Mouse (Mus musculus) gonadal fat pad, adult 2 months (tissue): ENCODE results near the gene Olfr222. TPM values are rescaled to one million over a fixed set of nuclear protein-coding genes. Genes with fewer than 3 reads are reported as not detected.

Source experiments
- DNase-seq: peaks from one replicate; pipeline ENCODE4 v3.0.0-alpha.2; 2012; ENCODE audit warnings: low read depth
- polyA plus RNA-seq: library from polyadenylated mRNA; depleted of rRNA; stranded (reverse); fragments of >200 nt; gene quantifications from 2 replicates; pipeline ENCODE4 v1.2.3, GENCODE M21; 2012; rRNA removed

Olfr222 gene
- polyA plus RNA-seq, 1 experiment: not detected

DNA sequence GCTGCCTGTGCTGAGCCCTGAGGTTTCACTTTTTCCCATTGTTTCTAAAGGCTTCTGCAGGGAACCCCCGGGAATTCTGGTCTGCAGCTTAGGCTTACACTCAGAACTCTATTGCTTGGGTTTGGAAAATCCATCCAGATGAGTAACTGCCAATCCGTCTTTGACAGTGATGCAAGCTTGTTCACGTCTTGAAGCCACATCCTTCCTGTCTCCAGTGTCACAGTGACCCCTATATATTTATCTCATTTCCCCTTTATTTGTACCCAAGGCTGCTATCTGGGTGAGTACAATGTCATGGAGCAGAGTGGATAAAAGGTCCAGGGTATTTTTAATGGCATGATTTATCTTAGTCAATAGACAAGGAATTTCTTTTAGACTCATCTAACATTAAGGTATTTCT is 34.7 kb downstream of the Olfr222 start, which contains the start of gene Nlrp3:
Gene Nlrp3, plus strand, starts transcription at position 245 of the 400 bp plus-strand sequence.
- no peak for DNase-seq

DNA sequence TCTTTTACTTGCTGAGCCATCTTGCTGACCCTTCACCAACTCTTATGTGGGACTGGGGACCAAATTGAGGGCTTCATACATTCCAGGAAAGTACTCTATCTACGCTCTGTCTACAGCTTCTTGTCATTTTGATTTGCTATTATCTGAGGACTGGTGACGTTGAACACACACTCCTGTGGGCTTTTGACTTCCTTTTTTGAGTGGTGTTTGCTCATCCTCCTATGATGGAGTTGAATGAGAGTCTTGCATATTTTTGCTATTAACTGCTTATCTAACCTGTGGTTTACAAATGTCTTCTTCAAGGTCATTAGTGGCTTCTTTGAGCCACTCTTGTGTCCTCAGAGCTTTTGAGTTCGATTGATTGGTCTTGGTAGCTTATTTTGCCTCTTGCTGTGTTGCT is 35.9 kb downstream of the Olfr222 start:
- DNase-seq: no peak

DNA sequence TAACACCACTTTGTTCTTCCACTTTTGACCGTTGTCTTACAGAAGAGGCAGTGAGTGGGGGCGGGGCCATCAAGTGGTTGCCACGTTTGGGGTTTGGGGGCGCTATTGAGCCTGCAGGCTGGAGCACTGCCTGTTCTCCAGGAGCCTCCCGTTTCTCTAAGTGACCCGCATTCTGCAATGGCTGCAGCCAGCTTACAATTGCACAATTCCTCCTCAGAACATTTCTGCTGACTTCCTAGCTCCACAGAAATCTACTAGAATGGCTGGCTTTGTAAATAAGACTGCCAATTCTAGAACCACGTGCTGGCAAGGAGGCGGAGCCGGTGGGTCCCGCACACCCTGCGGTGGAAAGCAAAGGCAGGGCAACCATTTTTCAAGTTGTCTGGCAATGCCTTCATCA is 37.6 kb downstream of the Olfr222 start:
- no peak for DNase-seq

GRCm38 (mm10) chr11:59537218-59538130 is 38.6 kb downstream of the Olfr222 start:
- DNase-seq: no peak

- DNase-seq: no peak
These were observed 44.5 kb downstream of the Olfr222 start for GRCm38 (mm10) chr11:59531562-59531961.

DNA sequence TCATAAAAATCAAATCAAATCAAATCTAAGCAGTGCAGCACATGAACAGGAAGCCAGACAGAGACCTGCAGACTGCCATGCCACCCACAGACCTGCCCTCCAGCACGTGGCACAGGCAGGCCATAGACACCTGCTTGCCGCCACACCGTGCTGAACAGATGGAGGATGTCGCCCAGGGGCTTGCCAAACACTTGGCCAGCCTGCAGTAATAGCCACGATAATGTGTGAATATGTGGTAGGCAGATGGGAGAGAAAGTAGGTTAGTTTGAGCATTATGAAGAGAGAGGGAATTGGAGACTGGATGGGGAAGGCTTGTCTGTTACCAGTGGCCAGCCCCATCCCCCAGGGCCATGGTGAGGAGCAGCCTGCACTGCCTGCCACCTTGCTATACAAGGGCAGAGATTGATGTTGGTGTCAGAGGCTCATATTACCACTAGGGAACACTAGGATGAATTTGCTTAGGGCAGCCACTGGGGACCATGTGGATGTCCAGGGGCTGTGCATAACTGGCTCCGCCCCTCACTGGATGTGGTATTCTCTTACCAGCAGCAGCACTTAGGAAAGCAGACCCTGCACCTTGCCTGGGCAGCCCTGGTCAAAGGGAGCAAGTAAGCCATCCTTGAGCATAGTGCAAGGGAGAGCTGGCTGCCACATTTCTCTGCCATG is 45.0 kb downstream of the Olfr222 start:
- DNase-seq: no peak

GRCm38 (mm10) chr11:59530221-59530620 is 45.8 kb downstream of the Olfr222 start:
- DNase-seq: no peak

GRCm38 (mm10) chr11:59526472-59527080 is 49.5 kb downstream of the Olfr222 start, which contains the start of gene Zkscan17:
Zkscan17 (minus strand) TSS chr11:59526751.
- no peak for DNase-seq

DNA sequence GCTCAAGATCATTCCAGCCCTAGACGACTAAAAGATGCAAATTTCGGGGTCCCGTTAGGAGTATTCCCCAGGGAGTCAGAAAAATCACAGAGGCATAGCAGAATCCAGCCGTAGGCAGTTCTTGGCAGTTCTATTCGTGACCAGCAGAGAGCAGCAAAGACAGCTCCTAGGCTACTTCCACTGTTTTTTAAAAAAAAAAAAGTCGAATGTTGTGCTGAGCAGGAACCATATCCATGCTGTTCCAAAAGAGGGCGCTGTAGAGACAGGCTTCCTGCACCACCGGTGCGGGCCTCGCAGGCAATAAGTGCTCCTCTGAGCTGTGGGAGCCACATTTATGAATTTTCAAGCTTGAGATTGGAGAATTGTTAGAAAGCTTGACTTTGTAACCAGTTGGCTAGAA is 50.8 kb downstream of the Olfr222 start:
- DNase-seq: no peak

DNA sequence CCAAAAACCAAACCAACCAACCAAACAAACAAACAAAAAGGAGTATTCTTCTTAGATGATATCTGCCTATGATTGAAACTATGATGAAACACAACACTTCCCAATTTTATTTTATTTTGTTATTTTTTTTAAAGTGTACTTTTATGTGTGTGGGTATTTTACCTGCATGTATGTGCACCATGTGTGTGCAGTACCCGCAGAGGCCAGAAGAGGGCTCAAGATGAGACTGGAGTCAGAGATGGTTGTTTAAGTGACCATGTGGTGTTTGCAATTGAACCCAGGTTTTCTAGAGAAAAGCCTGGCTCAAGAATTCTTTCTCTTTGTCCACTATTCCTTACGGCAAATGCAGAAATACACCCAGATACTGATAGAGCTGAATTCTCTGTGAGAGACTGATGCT is 51.9 kb downstream of the Olfr222 start:
- no peak for DNase-seq

Other genes with a start within 250 kb of the Olfr222 start
- not detected in 2 replicates for gene Prss38, start 200.6 kb downstream of the Olfr222 start, polyA plus RNA-seq
- gene Jmjd4, start 126.2 kb downstream of the Olfr222 start, polyA plus RNA-seq: 4.4 and 4.6 TPM in 2 replicates
- gene Snap47, start 125.0 kb downstream of the Olfr222 start, polyA plus RNA-seq: 67.1 and 68.1 TPM in 2 replicates
- gene Zfp867, start 103.8 kb downstream of the Olfr222 start, polyA plus RNA-seq: 0.96 and 0.99 TPM in 2 replicates
- gene Zkscan17, start 49.5 kb downstream of the Olfr222 start, polyA plus RNA-seq: 8.0 and 11.8 TPM in 2 replicates
- 0.50 and 0.57 TPM in 2 replicates for gene Nlrp3, start 34.7 kb downstream of the Olfr222 start, polyA plus RNA-seq
- not detected in 2 replicates for gene Olfr223, start 17.1 kb upstream of the Olfr222 start, polyA plus RNA-seq
- 127 and 130 TPM in 2 replicates for gene Mprip, start 85.1 kb upstream of the Olfr222 start, polyA plus RNA-seq
- gene Pld6, start 211.4 kb upstream of the Olfr222 start, polyA plus RNA-seq: 2.0 and 2.2 TPM in 2 replicates
- 38.4 and 43.6 TPM in 2 replicates for gene Flcn, start 233.8 kb upstream of the Olfr222 start, polyA plus RNA-seq